Mouse (Mus musculus): Measurements from ENCODE around the gene Tmem221.
A peak's percentile ranks its signal among the peaks of the same experiment; 100 is the strongest.

- TF ChIP-seq POLR2A (IDR thresholded peaks at IDR 0.05; ENCODE audit: insufficient read length, low read depth) (no peak), CEBPB (IDR thresholded peaks at IDR 0.05; ENCODE audit: insufficient read depth, poor library complexity, severe bottlenecking) (no peak), MAX (IDR thresholded peaks at IDR 0.05; ENCODE audit: low read depth) (no peak), MYOD1 (IDR thresholded peaks at IDR 0.05; ENCODE audit: control insufficient read depth in 1 of 3, insufficient read length in 2 of 3, low read depth in 2 of 3) (peak in 1 of 3 experiments; percentile 50), POLR2AphosphoS2 (IDR thresholded peaks at IDR 0.05; ENCODE audit: insufficient read length, low read depth) (no peak), MYOG (IDR thresholded peaks at IDR 0.05; ENCODE audit: control insufficient read depth in 1 of 3, insufficient read depth in 1 of 3, insufficient read length in 2 of 3, low read depth in 2 of 3) (no peak), USF1 (IDR thresholded peaks at IDR 0.05; ENCODE audit: low read depth) (no peak), REST (IDR thresholded peaks at IDR 0.05; ENCODE audit: insufficient read depth, insufficient read length) (no peak), TCF3 (IDR thresholded peaks at IDR 0.05; ENCODE audit: insufficient read length, low read depth) (no peak), TCF12 (IDR thresholded peaks at IDR 0.05; ENCODE audit: insufficient read depth, poor library complexity, severe bottlenecking) (no peak)
Measured at GRCm38 (mm10) chr8:71562751-71563150, 4.1 kb upstream of the Tmem221 start.

All from myocyte (in vitro differentiated cells).